Mouse (Mus musculus): ENCODE results near the gene Dnajc25. TPM values are rescaled to one million over a fixed set of nuclear protein-coding genes. Genes with fewer than 3 reads are reported as not detected.

Dnajc25 gene
- polyA plus RNA-seq, 1 experiment from 2014 or later, result 12.5 TPM

GRCm38 (mm10) chr4:58975711-58976110, 19.2 kb upstream of the Dnajc25 start:
- H3K4me1 ChIP-seq (ENCODE audit: insufficient read depth), result peaks cover 3% of the 10 kb centered on the region
- H3K36me3 ChIP-seq (replicated peaks; ENCODE audit: insufficient read depth, low read length), result peaks cover 15% of the 10 kb centered on the region
- no peaks in the 10 kb centered on the region for H3K9me3 ChIP-seq (ENCODE audit: low read length)
- no peak overlapping the region for H3K4me3 ChIP-seq (ENCODE audit: low read depth, low read length)
- H3K9ac ChIP-seq (replicated peaks), result no peak overlapping the region
- no peak for TF ChIP-seq EP300 (IDR thresholded peaks at IDR 0.05; ENCODE audit: low read depth)
- no peak for TF ChIP-seq CTCF (IDR thresholded peaks at IDR 0.05; ENCODE audit: low read depth)
- WGBS (ENCODE audit: insufficient replicate concordance), result 85% methylated on average over 5 of the region's 5 CpGs
- no peak overlapping the region for H3K27ac ChIP-seq (ENCODE audit: low read depth)
- no peak overlapping the region for H3K4me2 ChIP-seq (ENCODE audit: low read depth, low read length)
- no peak for ATAC-seq
- H3K27me3 ChIP-seq (ENCODE audit: insufficient read depth, low read length), result no peaks in the 10 kb centered on the region
- no peak for DNase-seq

- peaks cover 3% of the 10 kb centered on the region for H3K4me1 ChIP-seq (ENCODE audit: insufficient read depth)
- H3K27me3 ChIP-seq (ENCODE audit: insufficient read depth, low read length), result no peaks in the 10 kb centered on the region
- no peak overlapping the region for H3K9ac ChIP-seq (replicated peaks)
- no peak overlapping the region for H3K4me3 ChIP-seq (ENCODE audit: low read depth, low read length)
- DNase-seq (no peak), ATAC-seq (no peak)
- no peak for TF ChIP-seq EP300 (IDR thresholded peaks at IDR 0.05; ENCODE audit: low read depth)
- TF ChIP-seq CTCF (IDR thresholded peaks at IDR 0.05; ENCODE audit: low read depth), result no peak
- no peaks in the 10 kb centered on the region for H3K9me3 ChIP-seq (ENCODE audit: low read length)
- 0 out of 2 replicates have a peak, but pooled peaks cover 7% of the 10 kb centered on the region for H3K36me3 ChIP-seq (replicated peaks; ENCODE audit: insufficient read depth, low read length)
- H3K27ac ChIP-seq (ENCODE audit: low read depth), result no peak overlapping the region
- 78% methylated on average over 6 of the region's 6 CpGs for WGBS (ENCODE audit: insufficient replicate concordance)
- H3K4me2 ChIP-seq (ENCODE audit: low read depth, low read length), result no peak overlapping the region
These were observed 13.4 kb upstream of the Dnajc25 start for GRCm38 (mm10) chr4:58981421-58981820.

- no peak overlapping the region for H3K4me3 ChIP-seq (ENCODE audit: low read depth, low read length)
- peaks cover 13% of the 10 kb centered on the region for H3K4me1 ChIP-seq (ENCODE audit: insufficient read depth)
- H3K9me3 ChIP-seq (ENCODE audit: low read length), result no peaks in the 10 kb centered on the region
- TF ChIP-seq CTCF (IDR thresholded peaks at IDR 0.05; ENCODE audit: low read depth), result no peak
- no peak for TF ChIP-seq EP300 (IDR thresholded peaks at IDR 0.05; ENCODE audit: low read depth)
- H3K27ac ChIP-seq (ENCODE audit: low read depth), result no peak overlapping the region
- H3K4me2 ChIP-seq (ENCODE audit: low read depth, low read length), result no peak overlapping the region
- no peaks in the 10 kb centered on the region for H3K27me3 ChIP-seq (ENCODE audit: insufficient read depth, low read length)
- DNase-seq (no peak), ATAC-seq (no peak)
- no peak overlapping the region for H3K9ac ChIP-seq (replicated peaks)
- WGBS (ENCODE audit: insufficient replicate concordance), result 82% methylated on average over 8 of the region's 8 CpGs
- 0 out of 2 replicates have a peak, but pooled peaks cover 7% of the 10 kb centered on the region for H3K36me3 ChIP-seq (replicated peaks; ENCODE audit: insufficient read depth, low read length)
These were observed 12.1 kb upstream of the Dnajc25 start for GRCm38 (mm10) chr4:58982806-58983205.

- H3K9ac ChIP-seq (replicated peaks), result no peak overlapping the region
- DNase-seq (peak; percentile 87), ATAC-seq (peak; percentile 28)
- no peak overlapping the region for H3K4me3 ChIP-seq (ENCODE audit: low read depth, low read length)
- no peak overlapping the region for H3K27ac ChIP-seq (ENCODE audit: low read depth)
- peaks cover 15% of the 10 kb centered on the region for H3K4me1 ChIP-seq (ENCODE audit: insufficient read depth)
- TF ChIP-seq EP300 (IDR thresholded peaks at IDR 0.05; ENCODE audit: low read depth) (no peak), CTCF (IDR thresholded peaks at IDR 0.05; ENCODE audit: low read depth) (peak; percentile 92)
- H3K36me3 ChIP-seq (replicated peaks; ENCODE audit: insufficient read depth, low read length), result 0 out of 2 replicates have a peak, but pooled peaks cover 5% of the 10 kb centered on the region
- no peaks in the 10 kb centered on the region for H3K9me3 ChIP-seq (ENCODE audit: low read length)
- no peaks in the 10 kb centered on the region for H3K27me3 ChIP-seq (ENCODE audit: insufficient read depth, low read length)
- WGBS (ENCODE audit: insufficient replicate concordance), result 8% methylated on average over 7 of the region's 7 CpGs
- peak overlapping the region; percentile 11; the same call in 1 of the 2 replicates for H3K4me2 ChIP-seq (ENCODE audit: low read depth, low read length)
These were observed 9.7 kb upstream of the Dnajc25 start for GRCm38 (mm10) chr4:58985157-58985648.

GRCm38 (mm10) chr4:58986540-58987190, 8.2 kb upstream of the Dnajc25 start, which contains the start of gene Ptgr1:
Gene Ptgr1 (minus strand): TSS chr4:58987119.
- peak within 1 kb of the TSS; percentile 63 for H3K9ac ChIP-seq (replicated peaks)
- peaks cover 25% of the 10 kb centered on the region for H3K4me1 ChIP-seq (ENCODE audit: insufficient read depth)
- 0 out of 2 replicates have a peak, but pooled peaks cover 5% of the 10 kb centered on the region for H3K36me3 ChIP-seq (replicated peaks; ENCODE audit: insufficient read depth, low read length)
- ATAC-seq, result peak; percentile 66
- no peaks in the 10 kb centered on the region for H3K9me3 ChIP-seq (ENCODE audit: low read length)
- peak within 1 kb of the TSS; percentile 59 for H3K4me3 ChIP-seq (ENCODE audit: low read depth, low read length)
- no peak for TF ChIP-seq EP300 (IDR thresholded peaks at IDR 0.05; ENCODE audit: low read depth)
- TF ChIP-seq CTCF (IDR thresholded peaks at IDR 0.05; ENCODE audit: low read depth), result no peak
- peak within 1 kb of the TSS; percentile 79 for H3K4me2 ChIP-seq (ENCODE audit: low read depth, low read length)
- H3K27ac ChIP-seq (ENCODE audit: low read depth), result peak within 1 kb of the TSS; percentile 30
- under 1% methylated on average over 28 of the region's 28 CpGs for WGBS (ENCODE audit: insufficient replicate concordance)
- no peaks in the 10 kb centered on the region for H3K27me3 ChIP-seq (ENCODE audit: insufficient read depth, low read length)
- DNase-seq, result peak; percentile 86

GRCm38 (mm10) chr4:58989303-58989898, 5.5 kb upstream of the Dnajc25 start:
- Histone ChIP-seq H3K4me1 (ENCODE audit: insufficient read depth) (peaks cover 38% of the 10 kb centered on the region), H3K4me2 (ENCODE audit: low read depth, low read length) (no peak overlapping the region), H3K9ac (replicated peaks) (no peak overlapping the region), H3K27me3 (ENCODE audit: insufficient read depth, low read length) (no peaks in the 10 kb centered on the region), H3K27ac (ENCODE audit: low read depth) (no peak overlapping the region), H3K9me3 (ENCODE audit: low read length) (no peaks in the 10 kb centered on the region), H3K36me3 (replicated peaks; ENCODE audit: insufficient read depth, low read length) (no peaks in the 10 kb centered on the region), H3K4me3 (ENCODE audit: low read depth, low read length) (no peak overlapping the region)
- no peak for DNase-seq
- ATAC-seq, result no peak
- 49% methylated on average over 7 of the region's 7 CpGs for WGBS (ENCODE audit: insufficient replicate concordance)
- TF ChIP-seq CTCF (IDR thresholded peaks at IDR 0.05; ENCODE audit: low read depth) (no peak), EP300 (IDR thresholded peaks at IDR 0.05; ENCODE audit: low read depth) (no peak)
